Mouse (Mus musculus) forebrain, postnatal 0 days (tissue): ENCODE results near the gene Aqp2. TPM values are rescaled to one million over a fixed set of nuclear protein-coding genes. Genes with fewer than 3 reads are reported as not detected.

Experiments used
- ATAC-seq: fragments of 200-750 bp; cut with Nextera tagmentation; 2 replicates; pipeline ENCODE4 v1.8.0; 2017; ENCODE audit warnings: mild to moderate bottlenecking, moderate library complexity
- DNase-seq: peaks from one replicate; pipeline ENCODE4 v3.0.0-alpha.2; 2015
- H3K27ac ChIP-seq: fragments of 300-500 bp; sonication (generic); 2 replicates; pipeline ENCODE4 v1.5.1; 2014; ENCODE audit warnings: low read depth, mild to moderate bottlenecking, antibody characterized with exemption, low read length, moderate library complexity, mixed read lengths
- H3K27me3 ChIP-seq: fragments of 300-500 bp; sonication (generic); 2 replicates; pipeline ENCODE4 v1.6.1; 2014; ENCODE audit warnings: mild to moderate bottlenecking, low read length, mixed read lengths; ENCODE audit not compliant: insufficient read depth
- H3K36me3 ChIP-seq: fragments of 300-500 bp; sonication (generic); 2 replicates; pipeline ENCODE4 v1.6.1; 2014; ENCODE audit warnings: mild to moderate bottlenecking, moderate library complexity; ENCODE audit not compliant: insufficient read depth
- H3K4me1 ChIP-seq: fragments of 300-500 bp; sonication (generic); 2 replicates; pipeline ENCODE4 v1.6.1; 2014; ENCODE audit warnings: antibody characterized with exemption; ENCODE audit not compliant: insufficient read depth
- H3K4me2 ChIP-seq: fragments of 300-500 bp; sonication (generic); 2 replicates; pipeline ENCODE4 v1.6.1; 2014; ENCODE audit warnings: low read depth, mild to moderate bottlenecking, moderate library complexity
- H3K4me3 ChIP-seq: fragments of 300-500 bp; sonication (generic); 2 replicates; pipeline ENCODE4 v1.5.1; 2014; ENCODE audit warnings: low read depth, low read length, mixed read lengths
- H3K9ac ChIP-seq: fragments of 300-500 bp; sonication (generic); 2 replicates; pipeline ENCODE4 v1.6.1; 2014; ENCODE audit warnings: mild to moderate bottlenecking
- H3K9me3 ChIP-seq: fragments of 300-500 bp; sonication (generic); 2 replicates; pipeline ENCODE4 v1.6.1; 2016; ENCODE audit warnings: low read length
- CTCF ChIP-seq: sonication (generic); IDR thresholded peaks from 2 replicates; pipeline ENCODE4 v1.5.1; 2016; ENCODE audit warnings: antibody characterized with exemption, control low read depth, low read depth
- WGBS: fragments of 180-500 bp; shearing (Covaris S2); extraction: QIAGEN DNeasy Blood & Tissue Kit; methylation state at CpG from one replicate; pipeline ENCODE4 v1.1.7; 2014; 5-methylcytosine and 5-hydroxymethylcytosine counted together
- polyA plus RNA-seq: library from polyadenylated mRNA; unstranded; fragments of >200 nt; fragmentation: Nextera tagmentation; extraction: Ambion mirVana; gene quantifications from 2 replicates; pipeline ENCODE4 v1.2.1, GENCODE M21; 2015
- total RNA-seq: library from RNA; depleted of rRNA; stranded (reverse); fragments of >200 nt; gene quantifications from 2 replicates; pipeline ENCODE4 v1.2.3, GENCODE M21; 2014

The Aqp2 gene
- total and polyA plus RNA-seq, 2 experiments from 2014 or later: not detected

- Histone ChIP-seq H3K4me1 (peaks cover 17% of the 10 kb centered on the region), H3K4me3 (no peak overlapping the region), H3K36me3 (no peaks in the 10 kb centered on the region), H3K27me3 (no peaks in the 10 kb centered on the region), H3K9ac (no peak overlapping the region), H3K9me3 (no peaks in the 10 kb centered on the region), H3K27ac (peak overlapping the region; percentile 35; the same call in 1 of the 2 replicates), H3K4me2 (no peak overlapping the region)
- no peak for TF ChIP-seq CTCF
- 33% methylated on average over 5 of the region's 5 CpGs for WGBS
- ATAC-seq: no peak
- no peak for DNase-seq
Observed at GRCm38 (mm10) chr15:99606515-99606914, 27.7 kb downstream of the Aqp2 start.

DNA sequence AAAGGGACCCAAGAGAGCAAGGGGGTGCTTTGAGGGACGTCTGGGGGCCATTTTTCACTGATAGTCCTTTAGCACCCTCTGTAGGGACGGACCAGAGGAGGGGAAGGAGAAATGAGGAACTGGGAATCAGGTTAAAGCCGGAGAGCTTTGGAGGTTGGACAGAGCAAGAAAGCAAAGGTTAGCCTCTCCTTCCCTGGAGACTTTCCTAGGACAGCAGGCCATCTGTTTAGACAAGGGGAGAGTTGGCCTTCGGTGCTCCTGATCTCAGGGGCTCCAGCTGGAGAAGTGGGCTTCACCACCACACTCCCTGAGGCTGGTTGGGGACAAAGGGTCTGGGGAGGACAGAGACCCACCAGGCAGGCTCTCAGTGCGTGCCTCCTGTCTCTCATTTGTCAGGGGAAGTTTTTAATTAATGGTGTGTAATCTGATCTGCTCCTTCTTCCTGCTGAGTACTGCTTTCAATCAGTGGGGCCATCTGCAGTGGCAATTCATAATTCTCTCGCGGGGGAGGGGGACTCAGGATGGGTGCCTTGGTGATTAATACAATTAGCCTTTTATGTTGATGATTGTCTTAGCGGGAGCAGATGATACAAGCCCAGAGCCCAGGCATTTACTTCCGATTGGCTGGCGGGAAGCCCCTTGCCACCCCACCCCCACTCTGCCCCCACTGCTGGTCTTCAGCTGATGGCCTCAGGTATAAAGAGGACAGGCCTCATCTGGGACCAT lies 28.7 kb downstream of the Aqp2 start:
- Histone ChIP-seq H3K9ac (no peak overlapping the region), H3K4me1 (peaks cover 21% of the 10 kb centered on the region), H3K4me2 (no peak overlapping the region), H3K9me3 (no peaks in the 10 kb centered on the region), H3K4me3 (no peak overlapping the region), H3K27ac (peak overlapping the region; percentile 9; the same call in 1 of the 2 replicates), H3K36me3 (no peaks in the 10 kb centered on the region), H3K27me3 (no peaks in the 10 kb centered on the region)
- ATAC-seq: peak; percentile 69
- no peak for DNase-seq
- TF ChIP-seq CTCF: no peak
- 14% methylated on average over 10 of the region's 10 CpGs for WGBS

GRCm38 (mm10) chr15:99608382-99609125 lies 29.7 kb downstream of the Aqp2 start:
- Histone ChIP-seq H3K9ac (no peak overlapping the region), H3K9me3 (no peaks in the 10 kb centered on the region), H3K4me2 (no peak overlapping the region), H3K4me1 (peaks cover 21% of the 10 kb centered on the region), H3K36me3 (no peaks in the 10 kb centered on the region), H3K4me3 (no peak overlapping the region), H3K27ac (no peak overlapping the region), H3K27me3 (no peaks in the 10 kb centered on the region)
- 77% methylated on average over 13 of the region's 13 CpGs for WGBS
- ATAC-seq (no peak), DNase-seq (no peak)
- no peak for TF ChIP-seq CTCF

GRCm38 (mm10) chr15:99611563-99611962 lies 32.7 kb downstream of the Aqp2 start:
- Histone ChIP-seq H3K4me2 (no peak overlapping the region), H3K27me3 (no peaks in the 10 kb centered on the region), H3K9ac (no peak overlapping the region), H3K4me1 (peaks cover 14% of the 10 kb centered on the region), H3K36me3 (no peaks in the 10 kb centered on the region), H3K9me3 (no peaks in the 10 kb centered on the region), H3K4me3 (no peak overlapping the region), H3K27ac (no peak overlapping the region)
- DNase-seq: no peak
- TF ChIP-seq CTCF: no peak
- WGBS: 62% methylated on average over 7 of the region's 7 CpGs
- ATAC-seq: no peak

DNA sequence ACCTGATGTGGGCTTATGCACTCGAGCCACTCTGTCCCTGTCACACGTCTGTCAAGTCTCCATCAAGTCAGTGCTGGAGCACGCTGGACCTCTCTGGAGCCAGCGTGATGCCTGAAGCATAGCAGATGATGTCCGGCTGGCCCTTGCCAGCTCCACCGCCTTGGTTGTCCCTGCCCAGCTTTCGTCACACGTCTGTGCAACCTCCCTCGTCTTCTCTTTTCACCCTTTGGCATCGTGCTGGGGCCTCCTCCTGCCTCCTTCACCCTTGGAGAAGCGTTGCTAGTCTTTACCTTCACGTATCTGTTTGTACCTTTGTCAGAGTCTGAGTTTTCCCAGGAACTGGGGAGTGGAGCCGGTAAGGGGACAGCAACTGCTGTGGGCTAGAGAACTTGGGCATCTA lies 35.4 kb downstream of the Aqp2 start:
- Histone ChIP-seq H3K4me2 (peak overlapping the region; percentile 15; the same call in 1 of the 2 replicates), H3K9ac (no peak overlapping the region), H3K4me3 (no peak overlapping the region), H3K27me3 (no peaks in the 10 kb centered on the region), H3K4me1 (peaks cover 13% of the 10 kb centered on the region), H3K9me3 (no peaks in the 10 kb centered on the region), H3K36me3 (no peaks in the 10 kb centered on the region), H3K27ac (peak overlapping the region; percentile 57)
- no peak for TF ChIP-seq CTCF
- no peak for ATAC-seq
- 63% methylated on average over 13 of the region's 13 CpGs for WGBS
- DNase-seq: no peak

DNA sequence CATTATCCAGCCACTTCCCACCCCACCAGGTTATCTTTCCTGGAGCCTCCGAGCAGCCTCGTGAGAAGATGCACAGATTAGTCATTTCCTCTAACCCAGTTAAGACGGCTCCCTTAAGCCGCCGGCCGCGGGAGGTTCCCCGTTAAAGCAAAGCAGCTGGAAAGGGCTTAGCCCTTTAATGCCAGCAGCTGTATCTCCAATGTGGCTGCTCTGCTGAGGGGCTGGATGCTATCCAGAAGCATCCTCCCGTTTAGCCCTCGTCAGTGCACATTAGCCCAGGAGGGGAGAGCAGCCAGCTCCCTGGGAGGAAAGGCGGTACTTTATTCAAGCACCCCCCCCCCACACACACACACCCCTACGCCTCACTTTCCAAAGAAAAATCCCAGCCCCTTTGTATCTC lies 35.9 kb downstream of the Aqp2 start:
- H3K4me3 ChIP-seq: 0 out of 2 replicates have a peak overlapping the region, but pooled peaks have one; percentile 2
- H3K4me2 ChIP-seq: peak overlapping the region; percentile 15
- H3K36me3 ChIP-seq: no peaks in the 10 kb centered on the region
- DNase-seq: peak; percentile 55
- H3K9me3 ChIP-seq: no peaks in the 10 kb centered on the region
- WGBS: 5% methylated on average over 12 of the region's 12 CpGs
- no peaks in the 10 kb centered on the region for H3K27me3 ChIP-seq
- ATAC-seq: peak; percentile 61
- H3K9ac ChIP-seq: no peak overlapping the region
- H3K4me1 ChIP-seq: peaks cover 13% of the 10 kb centered on the region
- no peak for TF ChIP-seq CTCF
- H3K27ac ChIP-seq: peak overlapping the region; percentile 57; the same call in 1 of the 2 replicates

GRCm38 (mm10) chr15:99615246-99615645 lies 36.4 kb downstream of the Aqp2 start:
- Histone ChIP-seq H3K4me1 (peaks cover 13% of the 10 kb centered on the region), H3K27me3 (no peaks in the 10 kb centered on the region), H3K9me3 (no peaks in the 10 kb centered on the region), H3K36me3 (no peaks in the 10 kb centered on the region), H3K27ac (peak overlapping the region; percentile 15; the same call in 1 of the 2 replicates), H3K4me2 (no peak overlapping the region), H3K9ac (no peak overlapping the region), H3K4me3 (no peak overlapping the region)
- ATAC-seq (peak; percentile 44), DNase-seq (no peak)
- WGBS: 27% methylated on average over 9 of the region's 9 CpGs
- TF ChIP-seq CTCF: no peak
